Mouse (Mus musculus) neural tube, embryonic 15.5 days (tissue): ENCODE measurements at regions not wholly inside any gene's neighbourhood (a gene's known extent, or its start where the extent isn't known, plus 50 kb on each side); places are given as distances from the start of the nearest gene placed in this dataset.
A peak's percentile ranks its signal among the peaks of the same experiment; 100 is the strongest.

Source experiments
- ATAC-seq: fragments of 200-750 bp; cut with Nextera tagmentation; 2 replicates; pipeline ENCODE4 v1.8.0; 2017; ENCODE audit warnings: mild to moderate bottlenecking, moderate TSS enrichment, moderate library complexity; ENCODE audit not compliant: low FRiP score
- H3K27ac ChIP-seq: fragments of 300-500 bp; sonication (generic); replicated peaks from 2 replicates; pipeline ENCODE4 v1.5.1; 2015; ENCODE audit warnings: mild to moderate bottlenecking, inconsistent platforms
- H3K27me3 ChIP-seq: fragments of 300-500 bp; sonication (generic); replicated peaks from 2 replicates; pipeline ENCODE4 v1.6.1; 2015; ENCODE audit warnings: inconsistent platforms
- H3K36me3 ChIP-seq: fragments of 300-500 bp; sonication (generic); 2 replicates; pipeline ENCODE4 v1.6.1; 2015; ENCODE audit warnings: inconsistent platforms
- H3K4me1 ChIP-seq: fragments of 300-500 bp; sonication (generic); 2 replicates; pipeline ENCODE4 v1.6.1; 2015; ENCODE audit warnings: inconsistent platforms
- H3K4me2 ChIP-seq: fragments of 300-500 bp; sonication (generic); 2 replicates; pipeline ENCODE4 v1.6.1; 2015; ENCODE audit warnings: inconsistent platforms, mild to moderate bottlenecking, moderate library complexity
- H3K4me3 ChIP-seq: fragments of 300-500 bp; sonication (generic); replicated peaks from 2 replicates; pipeline ENCODE4 v1.5.1; 2015; ENCODE audit warnings: mild to moderate bottlenecking, inconsistent platforms
- H3K9ac ChIP-seq: fragments of 300-500 bp; sonication (generic); replicated peaks from 2 replicates; pipeline ENCODE4 v1.6.1; 2015; ENCODE audit warnings: mild to moderate bottlenecking, inconsistent platforms
- H3K9me3 ChIP-seq: fragments of 300-500 bp; sonication (generic); replicated peaks from 2 replicates; pipeline ENCODE4 v1.6.1; 2016; ENCODE audit warnings: inconsistent platforms
- WGBS: fragments of 180-500 bp; shearing (Covaris S2); methylation state at CpG from one replicate; pipeline ENCODE4 v1.1.7; 2015; ENCODE audit warnings: mixed read lengths; 5-methylcytosine and 5-hydroxymethylcytosine counted together

DNA sequence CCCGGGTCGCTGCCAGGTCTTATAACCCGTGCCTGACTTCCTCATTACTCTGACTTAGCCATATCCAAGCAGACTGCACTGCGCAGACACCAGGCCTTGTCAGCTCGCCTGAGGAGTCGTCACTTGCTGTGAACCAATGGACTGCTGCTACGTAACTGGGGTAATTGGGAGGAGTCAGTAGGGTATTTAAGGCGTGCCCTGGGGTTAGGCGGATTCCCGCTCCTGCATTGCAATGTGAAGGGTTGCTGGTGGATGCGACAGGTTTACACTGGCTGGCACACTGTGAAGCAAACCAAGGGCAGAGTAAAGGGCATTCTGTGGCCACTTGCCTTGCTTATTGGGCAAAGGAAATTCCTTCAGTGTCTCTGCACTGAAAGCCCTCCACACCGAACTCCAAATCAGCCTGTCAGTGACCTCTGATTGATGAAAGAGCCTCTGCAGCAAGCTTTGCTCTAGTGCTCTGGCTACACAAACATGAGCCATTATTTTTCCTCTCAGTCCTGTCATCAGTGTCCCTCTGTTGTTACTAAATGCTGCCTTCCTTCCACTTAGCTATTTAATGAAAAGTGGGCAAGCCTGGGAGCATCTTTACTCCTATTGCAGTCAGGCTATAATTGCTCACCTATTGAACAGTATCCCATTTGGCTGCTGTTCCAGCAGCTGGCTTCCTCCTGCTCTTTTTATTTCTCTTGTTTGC, 51.7 kb downstream of the Cypt12 start:
- Histone ChIP-seq H3K27ac (no peak overlapping the region), H3K9me3 (no peaks in the 10 kb centered on the region), H3K27me3 (no peaks in the 10 kb centered on the region), H3K4me1 (no peaks in the 10 kb centered on the region), H3K4me3 (no peak overlapping the region), H3K9ac (no peak overlapping the region), H3K36me3 (no peaks in the 10 kb centered on the region), H3K4me2 (no peak overlapping the region)
- whole genome bisulfite sequencing = 70% methylated on average over 12 of the region's 12 CpGs
- peak; percentile 45 for ATAC-seq
